Mouse (Mus musculus): ENCODE results near the gene Csmd2. TPM values are rescaled to one million over a fixed set of nuclear protein-coding genes. Genes with fewer than 3 reads are reported as not detected.

The Csmd2 gene
- polyA plus RNA-seq, 1 experiment from 2014 or later: 0.32 TPM

GRCm38 (mm10) chr4:128441228-128441627 lies 453.6 kb downstream of the Csmd2 start:
- 77% methylated on average over 2 of the region's 2 CpGs for WGBS
- Histone ChIP-seq H3K36me3 (no peaks in the 10 kb centered on the region), H3K4me3 (replicated peaks) (no peak overlapping the region), H3K9ac (no peak overlapping the region), H3K4me2 (no peak overlapping the region), H3K4me1 (no peaks in the 10 kb centered on the region), H3K27ac (no peak overlapping the region), H3K27me3 (replicated peaks) (0 out of 2 replicates have a peak, but pooled peaks cover 3% of the 10 kb centered on the region), H3K9me3 (no peaks in the 10 kb centered on the region)
- ATAC-seq (ENCODE audit: insufficient read depth, low FRiP score, low read depth): no peak

GRCm38 (mm10) chr4:128442791-128443190 lies 455.1 kb downstream of the Csmd2 start:
- ATAC-seq (ENCODE audit: insufficient read depth, low FRiP score, low read depth): no peak
- Histone ChIP-seq H3K4me2 (no peak overlapping the region), H3K36me3 (no peaks in the 10 kb centered on the region), H3K9me3 (no peaks in the 10 kb centered on the region), H3K4me1 (no peaks in the 10 kb centered on the region), H3K4me3 (replicated peaks) (no peak overlapping the region), H3K9ac (no peak overlapping the region), H3K27ac (no peak overlapping the region), H3K27me3 (replicated peaks) (0 out of 2 replicates have a peak, but pooled peaks cover 3% of the 10 kb centered on the region)
- WGBS: 69% methylated on average over 8 of the region's 8 CpGs

DNA sequence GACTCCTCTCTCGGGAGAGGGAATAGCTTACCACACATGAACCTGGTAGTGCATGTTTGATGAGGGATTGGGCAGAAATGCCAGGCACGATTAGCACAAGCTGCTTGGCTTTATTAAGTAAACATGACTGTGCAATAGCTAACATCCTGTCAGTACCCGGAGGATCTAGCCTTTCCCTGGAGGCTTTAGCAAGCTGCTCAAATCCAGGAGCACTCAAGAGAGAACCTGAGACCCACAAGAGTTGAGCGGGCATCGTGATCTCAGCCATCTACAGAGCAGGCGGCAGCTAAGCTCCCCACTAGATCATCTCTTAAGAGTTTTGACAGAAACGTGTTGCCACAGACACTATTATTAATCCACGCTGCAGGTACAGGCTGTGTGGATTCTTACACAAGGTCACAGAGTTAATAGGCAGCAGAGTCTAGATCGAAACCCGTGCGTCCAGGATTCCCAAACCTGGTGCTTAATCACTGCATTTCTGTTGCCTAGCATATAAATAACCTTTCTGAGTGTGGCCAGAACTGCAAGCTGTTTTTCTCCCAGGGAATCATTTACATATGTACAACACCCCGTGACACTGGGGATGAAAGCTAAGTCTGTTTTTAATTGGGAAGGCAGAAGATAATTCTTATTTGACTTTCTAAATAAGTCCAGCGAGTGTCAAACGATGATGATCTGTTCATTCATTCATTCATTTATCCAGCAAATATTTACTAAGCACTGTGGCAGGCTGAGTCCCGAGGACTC lies 458.0 kb downstream of the Csmd2 start:
- no peaks in the 10 kb centered on the region for H3K36me3 ChIP-seq
- H3K4me1 ChIP-seq: peaks cover 2% of the 10 kb centered on the region
- 0 out of 2 replicates have a peak, but pooled peaks cover 3% of the 10 kb centered on the region for H3K27me3 ChIP-seq (replicated peaks)
- H3K4me2 ChIP-seq: no peak overlapping the region
- no peak overlapping the region for H3K9ac ChIP-seq
- WGBS: 40% methylated on average over 15 of the region's 15 CpGs
- H3K9me3 ChIP-seq: no peaks in the 10 kb centered on the region
- H3K4me3 ChIP-seq (replicated peaks): no peak overlapping the region
- ATAC-seq (ENCODE audit: insufficient read depth, low FRiP score, low read depth): no peak
- no peak overlapping the region for H3K27ac ChIP-seq

DNA sequence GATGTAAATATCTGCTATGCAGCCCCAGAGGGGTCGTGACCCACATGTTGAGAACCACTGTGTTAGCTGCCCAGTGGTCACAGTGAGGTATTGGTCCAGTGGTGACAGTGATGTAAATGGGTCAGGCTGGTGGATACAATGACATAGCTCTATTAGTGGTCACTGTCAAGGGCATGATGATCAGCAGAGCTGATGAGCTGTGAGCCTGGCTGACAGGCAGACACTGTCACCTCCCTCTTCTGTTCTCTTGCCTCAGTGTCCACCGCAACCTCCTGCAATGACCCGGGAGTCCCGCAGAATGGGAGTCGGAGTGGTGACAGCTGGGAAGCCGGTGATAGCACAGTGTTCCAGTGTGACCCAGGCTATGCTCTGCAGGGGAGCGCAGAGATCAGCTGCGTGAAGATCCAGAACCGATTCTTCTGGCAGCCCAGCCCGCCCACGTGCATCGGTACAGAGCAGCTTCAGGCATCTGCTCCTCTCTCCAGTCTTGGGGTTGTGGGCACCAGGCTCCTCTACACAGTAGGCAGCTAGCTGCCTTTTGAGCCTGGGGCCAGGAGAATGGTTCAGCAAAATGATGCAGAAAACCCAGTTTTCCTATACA lies 461.3 kb downstream of the Csmd2 start:
- no peak overlapping the region for H3K27ac ChIP-seq
- H3K36me3 ChIP-seq: no peaks in the 10 kb centered on the region
- H3K4me2 ChIP-seq: no peak overlapping the region
- no peaks in the 10 kb centered on the region for H3K9me3 ChIP-seq
- H3K9ac ChIP-seq: no peak overlapping the region
- peaks cover 11% of the 10 kb centered on the region for H3K4me1 ChIP-seq
- 86% methylated on average over 12 of the region's 12 CpGs for WGBS
- H3K27me3 ChIP-seq (replicated peaks): no peaks in the 10 kb centered on the region
- no peak for ATAC-seq (ENCODE audit: insufficient read depth, low FRiP score, low read depth)
- H3K4me3 ChIP-seq (replicated peaks): no peak overlapping the region

- ATAC-seq (ENCODE audit: insufficient read depth, low FRiP score, low read depth): no peak
- 80% methylated on average over 8 of the region's 8 CpGs for WGBS
- Histone ChIP-seq H3K4me3 (replicated peaks) (no peak overlapping the region), H3K4me1 (peaks cover 11% of the 10 kb centered on the region), H3K9ac (no peak overlapping the region), H3K36me3 (no peaks in the 10 kb centered on the region), H3K27ac (no peak overlapping the region), H3K9me3 (no peaks in the 10 kb centered on the region), H3K4me2 (no peak overlapping the region), H3K27me3 (replicated peaks) (no peaks in the 10 kb centered on the region)
These were observed 462.5 kb downstream of the Csmd2 start for GRCm38 (mm10) chr4:128450137-128450536.

DNA sequence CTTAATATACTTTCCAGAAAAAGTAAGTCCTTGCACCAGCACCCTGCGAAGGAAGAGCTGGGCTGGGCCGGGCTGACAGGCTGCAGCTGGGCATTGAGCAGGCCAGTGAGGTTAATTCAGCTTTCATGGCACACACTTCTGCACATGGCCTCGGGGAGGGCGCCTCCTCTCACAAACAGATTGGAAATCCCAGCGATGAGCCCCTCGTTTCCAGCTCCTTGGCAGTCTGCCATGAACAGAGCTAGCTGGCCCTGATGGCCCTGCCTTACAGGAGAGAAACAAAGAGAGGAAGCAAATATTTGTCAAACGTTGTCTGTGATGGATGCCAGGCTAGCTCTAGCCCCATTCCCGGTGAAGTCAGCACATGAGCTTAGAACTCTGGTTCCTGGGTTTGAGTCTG lies 463.3 kb downstream of the Csmd2 start:
- H3K4me3 ChIP-seq (replicated peaks): no peak overlapping the region
- H3K4me2 ChIP-seq: no peak overlapping the region
- WGBS: 8% methylated on average over 8 of the region's 8 CpGs
- H3K27ac ChIP-seq: no peak overlapping the region
- H3K4me1 ChIP-seq: peaks cover 11% of the 10 kb centered on the region
- peak; percentile 56; the same call in 1 of the 2 replicates for ATAC-seq (ENCODE audit: insufficient read depth, low FRiP score, low read depth)
- no peaks in the 10 kb centered on the region for H3K9me3 ChIP-seq
- H3K27me3 ChIP-seq (replicated peaks): no peaks in the 10 kb centered on the region
- H3K36me3 ChIP-seq: no peaks in the 10 kb centered on the region
- H3K9ac ChIP-seq: no peak overlapping the region

GRCm38 (mm10) chr4:128451383-128451794 lies 463.7 kb downstream of the Csmd2 start:
- H3K27me3 ChIP-seq (replicated peaks): no peaks in the 10 kb centered on the region
- no peak overlapping the region for H3K9ac ChIP-seq
- no peaks in the 10 kb centered on the region for H3K36me3 ChIP-seq
- no peak overlapping the region for H3K4me2 ChIP-seq
- 51% methylated on average over 3 of the region's 3 CpGs for WGBS
- no peak for ATAC-seq (ENCODE audit: insufficient read depth, low FRiP score, low read depth)
- H3K27ac ChIP-seq: no peak overlapping the region
- H3K4me3 ChIP-seq (replicated peaks): no peak overlapping the region
- H3K4me1 ChIP-seq: peaks cover 11% of the 10 kb centered on the region
- no peaks in the 10 kb centered on the region for H3K9me3 ChIP-seq

- WGBS: 43% methylated on average over 5 of the region's 5 CpGs
- H3K9me3 ChIP-seq: no peaks in the 10 kb centered on the region
- no peak overlapping the region for H3K9ac ChIP-seq
- H3K36me3 ChIP-seq: no peaks in the 10 kb centered on the region
- H3K27ac ChIP-seq: no peak overlapping the region
- H3K4me3 ChIP-seq (replicated peaks): no peak overlapping the region
- H3K4me2 ChIP-seq: no peak overlapping the region
- ATAC-seq (ENCODE audit: insufficient read depth, low FRiP score, low read depth): no peak
- H3K4me1 ChIP-seq: no peaks in the 10 kb centered on the region
- no peaks in the 10 kb centered on the region for H3K27me3 ChIP-seq (replicated peaks)
These were observed 479.1 kb downstream of the Csmd2 start for GRCm38 (mm10) chr4:128466708-128467107.

- H3K36me3 ChIP-seq: no peaks in the 10 kb centered on the region
- no peaks in the 10 kb centered on the region for H3K4me1 ChIP-seq
- H3K9ac ChIP-seq: no peak overlapping the region
- ATAC-seq (ENCODE audit: insufficient read depth, low FRiP score, low read depth): no peak
- no peak overlapping the region for H3K4me2 ChIP-seq
- WGBS: 88% methylated on average over 1 of the region's 1 CpGs
- H3K9me3 ChIP-seq: no peaks in the 10 kb centered on the region
- H3K4me3 ChIP-seq (replicated peaks): no peak overlapping the region
- no peak overlapping the region for H3K27ac ChIP-seq
- no peaks in the 10 kb centered on the region for H3K27me3 ChIP-seq (replicated peaks)
These were observed 480.4 kb downstream of the Csmd2 start for GRCm38 (mm10) chr4:128468040-128468439.

DNA sequence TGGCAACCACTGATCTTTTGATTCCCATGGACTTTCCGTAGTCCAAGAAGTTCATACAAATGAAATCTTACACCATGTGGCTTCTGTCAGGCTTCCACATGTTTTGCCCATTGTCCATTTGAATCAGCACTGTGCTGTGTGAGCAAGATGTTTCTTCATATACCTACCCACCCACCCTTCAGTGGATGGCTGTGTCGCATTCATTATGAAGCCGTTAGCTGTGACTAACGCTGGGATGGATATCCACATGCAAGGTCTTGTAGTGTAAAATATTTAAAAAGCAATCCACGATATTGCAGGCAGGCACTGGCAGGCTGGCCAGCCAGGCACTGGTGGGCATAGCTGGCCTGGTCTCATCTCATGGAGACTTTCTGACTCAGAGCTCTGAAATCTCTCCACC lies 488.6 kb downstream of the Csmd2 start:
- Histone ChIP-seq H3K4me2 (no peak overlapping the region), H3K9ac (no peak overlapping the region), H3K4me3 (replicated peaks) (no peak overlapping the region), H3K9me3 (no peaks in the 10 kb centered on the region), H3K27me3 (replicated peaks) (no peaks in the 10 kb centered on the region), H3K4me1 (no peaks in the 10 kb centered on the region), H3K36me3 (no peaks in the 10 kb centered on the region), H3K27ac (no peak overlapping the region)
- ATAC-seq (ENCODE audit: insufficient read depth, low FRiP score, low read depth): no peak
- 84% methylated on average over 5 of the region's 5 CpGs for WGBS

GRCm38 (mm10) chr4:128483891-128484290 lies 496.2 kb downstream of the Csmd2 start:
- no peaks in the 10 kb centered on the region for H3K4me1 ChIP-seq
- H3K27me3 ChIP-seq (replicated peaks): no peaks in the 10 kb centered on the region
- no peak overlapping the region for H3K4me2 ChIP-seq
- no peak overlapping the region for H3K9ac ChIP-seq
- no peak overlapping the region for H3K27ac ChIP-seq
- H3K4me3 ChIP-seq (replicated peaks): no peak overlapping the region
- ATAC-seq (ENCODE audit: insufficient read depth, low FRiP score, low read depth): no peak
- 77% methylated on average over 7 of the region's 7 CpGs for WGBS
- no peaks in the 10 kb centered on the region for H3K9me3 ChIP-seq
- no peaks in the 10 kb centered on the region for H3K36me3 ChIP-seq

- Histone ChIP-seq H3K4me2 (no peak overlapping the region), H3K27me3 (replicated peaks) (no peaks in the 10 kb centered on the region), H3K27ac (no peak overlapping the region), H3K9me3 (no peaks in the 10 kb centered on the region), H3K4me1 (no peaks in the 10 kb centered on the region), H3K36me3 (no peaks in the 10 kb centered on the region), H3K4me3 (replicated peaks) (no peak overlapping the region), H3K9ac (no peak overlapping the region)
- no peak for ATAC-seq (ENCODE audit: insufficient read depth, low FRiP score, low read depth)
- WGBS: 71% methylated on average over 2 of the region's 2 CpGs
These were observed 497.0 kb downstream of the Csmd2 start for GRCm38 (mm10) chr4:128484679-128485078.
